Mouse (Mus musculus) myocyte (in vitro differentiated cells): ENCODE measurements around the gene Rnh1. TPM values are rescaled to one million over a fixed set of nuclear protein-coding genes. Genes with fewer than 3 reads are reported as not detected.

Experiments used
- H3K27me3 ChIP-seq: one replicate; pipeline ENCODE4 v1.6.1; 2011; ENCODE audit not compliant: control insufficient read depth, insufficient read depth, insufficient read length
- H3K36me3 ChIP-seq: one replicate; pipeline ENCODE4 v1.6.1; 2011; ENCODE audit not compliant: control insufficient read depth, insufficient read depth
- H3K4me2 ChIP-seq: one replicate; pipeline ENCODE4 v1.6.1; 2011; ENCODE audit warnings: low read depth, control low read depth
- H3K4me3 ChIP-seq: one replicate; pipeline ENCODE4 v1.5.1; 2011; ENCODE audit warnings: mild to moderate bottlenecking, control low read depth, moderate library complexity
- H3K79me2 ChIP-seq: one replicate; pipeline ENCODE4 v1.6.1; 2011; ENCODE audit not compliant: control insufficient read depth, insufficient read depth
- H3ac ChIP-seq: one replicate; pipeline ENCODE4 v1.6.1; 2011; ENCODE audit not compliant: control insufficient read depth, insufficient read length
- CEBPB ChIP-seq: IDR thresholded peaks from 2 replicates; pipeline ENCODE4 v1.6.1; 2011; ENCODE audit warnings: mild to moderate bottlenecking, moderate library complexity; ENCODE audit not compliant: poor library complexity, insufficient read depth, severe bottlenecking
- E2F4 ChIP-seq: IDR thresholded peaks from one replicate; pipeline ENCODE4 v1.6.1; 2011; ENCODE audit warnings: mild to moderate bottlenecking, control low read depth, moderate library complexity; ENCODE audit not compliant: insufficient read depth
- MAX ChIP-seq: IDR thresholded peaks from one replicate; pipeline ENCODE4 v1.6.1; 2011; ENCODE audit warnings: low read depth, mild to moderate bottlenecking, control low read depth
- MYOD1 ChIP-seq, 3 experiments: IDR thresholded peaks; one replicate each; pipeline ENCODE4 v1.6.1; 2011; ENCODE audit warnings: control low read depth in 2 of 3, low read depth in 2 of 3, mild to moderate bottlenecking in 2 of 3, moderate library complexity in 1 of 3; ENCODE audit not compliant: insufficient read length in 2 of 3, control insufficient read depth in 1 of 3
- MYOG ChIP-seq, 3 experiments: IDR thresholded peaks; one replicate each; pipeline ENCODE4 v1.6.1; 2011; ENCODE audit warnings: control low read depth in 2 of 3, low read depth in 2 of 3, mild to moderate bottlenecking in 2 of 3; ENCODE audit not compliant: insufficient read length in 2 of 3, control insufficient read depth in 1 of 3, insufficient read depth in 1 of 3
- POLR2A ChIP-seq: IDR thresholded peaks from one replicate; pipeline ENCODE4 v1.6.1; 2011; ENCODE audit warnings: low read depth, mild to moderate bottlenecking, control low read depth, moderate library complexity; ENCODE audit not compliant: insufficient read length
- POLR2AphosphoS2 ChIP-seq: IDR thresholded peaks from one replicate; pipeline ENCODE4 v1.6.1; 2011; ENCODE audit warnings: low read depth, control low read depth; ENCODE audit not compliant: insufficient read length
- REST ChIP-seq: IDR thresholded peaks from one replicate; pipeline ENCODE4 v1.6.1; 2011; ENCODE audit warnings: mild to moderate bottlenecking, control low read depth, moderate library complexity; ENCODE audit not compliant: insufficient read depth, insufficient read length
- SRF ChIP-seq: IDR thresholded peaks from one replicate; pipeline ENCODE4 v1.6.1; 2011; ENCODE audit warnings: low read depth; ENCODE audit not compliant: control insufficient read depth, insufficient read length
- TCF12 ChIP-seq: IDR thresholded peaks from one replicate; pipeline ENCODE4 v1.6.1; 2011; ENCODE audit warnings: mild to moderate bottlenecking, control low read depth; ENCODE audit not compliant: poor library complexity, insufficient read depth, severe bottlenecking
- TCF3 ChIP-seq: IDR thresholded peaks from one replicate; pipeline ENCODE4 v1.6.1; 2011; ENCODE audit warnings: low read depth, control low read depth; ENCODE audit not compliant: insufficient read length
- USF1 ChIP-seq: IDR thresholded peaks from one replicate; pipeline ENCODE4 v1.6.1; 2011; ENCODE audit warnings: low read depth, mild to moderate bottlenecking, control low read depth, moderate library complexity
- polyA plus RNA-seq: library from polyadenylated mRNA; unstranded; fragments of >200 nt; fragmentation: generic; extraction: Trizol; gene quantifications from one replicate; pipeline ENCODE4 v1.2.1, GENCODE M21; 2012; ENCODE audit warnings: missing spikeins

Gene Rnh1
- polyA plus RNA-seq, 1 experiment: 276 TPM

DNA sequence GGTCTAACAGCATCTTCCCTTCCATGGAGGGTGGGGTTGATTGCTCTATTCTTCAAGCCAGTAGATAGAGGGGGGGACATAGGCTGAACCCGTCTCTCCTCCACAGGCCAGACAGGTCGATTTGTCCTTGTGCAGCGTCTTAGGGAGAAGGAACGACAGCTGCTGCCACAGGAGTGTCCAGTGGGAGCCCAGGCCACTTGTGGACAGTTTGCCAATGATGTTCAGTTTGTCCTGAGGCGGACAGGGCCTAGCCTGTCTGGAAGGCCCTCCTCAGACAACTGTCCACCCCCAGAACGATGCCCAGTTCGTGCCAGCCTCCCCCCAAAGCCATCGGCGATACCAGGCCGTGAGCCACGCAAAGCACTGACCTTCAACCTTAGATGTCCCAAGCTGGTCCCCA lies 44.2 kb upstream of the Rnh1 start:
- TF ChIP-seq E2F4 (no peak), SRF (no peak), MYOG (IDR thresholded peaks at IDR 0.05; ENCODE audit: control insufficient read depth in 1 of 3, insufficient read depth in 1 of 3, insufficient read length in 2 of 3, low read depth in 2 of 3) (peak; percentile 24 to 87 (median 61)), MAX (no peak), TCF12 (no peak), MYOD1 (IDR thresholded peaks at IDR 0.05; ENCODE audit: control insufficient read depth in 1 of 3, insufficient read length in 2 of 3, low read depth in 2 of 3) (peak in 2 of 3 experiments; percentile 67 to 78), TCF3 (no peak), POLR2A (peak; percentile 30)

DNA sequence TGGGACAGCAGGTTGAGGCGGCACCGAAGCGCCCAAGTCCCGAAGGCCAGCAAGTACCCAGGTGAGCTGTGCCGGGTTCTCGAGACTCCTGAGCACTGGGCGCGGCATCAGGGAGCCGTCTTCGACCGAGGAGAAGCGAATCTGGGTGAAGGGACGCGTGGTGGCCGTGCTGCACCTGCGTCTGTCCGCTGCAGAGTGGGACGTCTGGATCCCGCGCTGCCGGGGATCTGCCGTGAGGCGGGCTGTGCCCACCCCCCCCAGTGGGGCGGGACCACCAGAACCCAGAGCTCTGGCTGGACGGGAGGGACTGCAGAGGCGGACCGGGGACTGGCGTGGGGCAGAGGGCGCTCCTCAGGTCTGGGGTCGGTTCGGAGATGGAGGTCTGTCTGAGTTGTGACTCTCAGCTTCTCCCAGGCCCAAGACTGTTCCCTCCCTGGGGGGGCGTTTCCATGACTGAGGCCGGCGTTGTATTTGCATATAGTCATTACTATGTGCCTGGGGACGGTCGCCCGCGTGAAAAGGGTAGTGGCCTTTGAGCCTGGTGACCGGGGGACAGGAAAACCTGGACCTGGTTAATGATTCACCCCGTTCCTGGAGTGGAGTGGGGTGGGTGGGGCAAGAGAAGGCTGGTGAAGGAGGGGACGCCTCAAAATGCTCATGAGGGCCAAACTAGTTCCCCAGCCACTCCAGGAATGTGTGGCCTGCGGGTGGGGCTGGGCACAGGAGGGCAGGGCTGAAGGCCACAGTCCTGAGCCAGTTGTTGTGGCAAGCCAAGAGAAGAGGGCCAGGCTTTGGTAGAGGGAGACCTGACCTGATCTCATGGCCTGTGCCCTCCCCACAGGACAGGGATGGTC lies 43.5 kb upstream of the Rnh1 start:
- Histone ChIP-seq H3K4me2 (peak overlapping the region; percentile 85), H3K4me3 (peak overlapping the region; percentile 39)

More for the DNA sequence above, 44.2 kb upstream of the Rnh1 start:
- H3K4me3 ChIP-seq: peak overlapping the region; percentile 39
- peaks cover 18% of the 10 kb centered on the region for H3K79me2 ChIP-seq
- H3K4me2 ChIP-seq: peak overlapping the region; percentile 85
- H3K27me3 ChIP-seq: peaks cover 17% of the 10 kb centered on the region
- H3ac ChIP-seq: peak overlapping the region; percentile 14
- H3K36me3 ChIP-seq: no peaks in the 10 kb centered on the region

DNA sequence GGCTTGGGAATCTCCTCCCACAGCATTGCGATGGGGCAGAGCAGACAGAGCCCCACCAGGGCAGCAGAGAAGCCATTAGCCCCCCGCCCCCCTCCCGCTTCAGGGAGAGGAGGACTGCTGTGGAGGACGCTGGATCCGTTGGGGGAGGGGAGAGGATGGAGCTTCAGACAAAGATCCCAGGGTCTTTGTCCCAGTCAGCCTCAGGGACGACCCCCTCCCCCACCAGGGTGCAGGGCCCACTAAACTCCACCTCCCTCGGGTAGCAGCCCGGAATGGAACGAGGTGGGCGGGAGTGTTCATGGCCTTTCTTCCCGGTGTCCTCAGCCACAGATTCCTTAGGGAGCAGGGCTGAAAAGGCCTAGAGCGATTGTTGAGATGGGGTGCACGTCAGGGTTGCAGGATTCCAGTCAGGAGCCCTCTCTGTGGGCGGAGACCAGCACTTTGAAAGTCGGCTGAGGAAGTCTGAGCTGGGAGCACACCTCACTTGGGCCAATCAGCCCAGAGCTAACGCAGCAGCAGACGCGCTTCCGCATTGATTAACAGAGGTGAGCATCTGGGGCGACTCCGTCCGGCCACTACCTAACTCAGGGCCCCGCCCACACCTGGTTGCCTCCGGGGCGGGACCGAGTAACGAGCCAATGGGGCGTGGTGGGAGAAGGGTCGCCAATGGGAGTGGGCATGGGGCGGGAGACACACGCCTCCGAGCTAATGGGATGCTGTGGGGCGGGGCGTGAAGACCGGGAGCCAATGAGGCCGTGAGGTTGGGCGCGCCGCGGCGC lies 42.6 kb upstream of the Rnh1 start, which contains the start of gene Rassf7:
TSS of gene Rassf7 (plus strand) at position 760 of the 779 bp plus-strand sequence.
- TF ChIP-seq E2F4 (no peak), MAX (no peak), TCF12 (no peak)
- Histone ChIP-seq H3K4me2 (peak within 1 kb of the TSS; percentile 85), H3ac (peak within 1 kb of the TSS; percentile 14), H3K79me2 (peaks cover 9% of the 10 kb centered on the region), H3K36me3 (no peaks in the 10 kb centered on the region), H3K27me3 (peaks cover 33% of the 10 kb centered on the region), H3K4me3 (peak within 1 kb of the TSS; percentile 39)

More for the DNA sequence above, 43.5 kb upstream of the Rnh1 start:
- H3K27me3 ChIP-seq: peaks cover 25% of the 10 kb centered on the region
- peaks cover 14% of the 10 kb centered on the region for H3K79me2 ChIP-seq
- H3ac ChIP-seq: peak overlapping the region; percentile 14
- H3K36me3 ChIP-seq: no peaks in the 10 kb centered on the region
- peak; percentile 14 for TF ChIP-seq E2F4
- TF ChIP-seq MYOD1 (IDR thresholded peaks at IDR 0.05; ENCODE audit: control insufficient read depth in 1 of 3, insufficient read length in 2 of 3, low read depth in 2 of 3): peak in 2 of 3 experiments; percentile 28 to 61
- no peak for TF ChIP-seq TCF3
- peak; percentile 93 for TF ChIP-seq POLR2AphosphoS2
- no peak for TF ChIP-seq MAX
- no peak for TF ChIP-seq USF1
- peak; percentile 55 for TF ChIP-seq POLR2A
- no peak for TF ChIP-seq SRF
- no peak for TF ChIP-seq TCF12
- TF ChIP-seq REST: no peak
- TF ChIP-seq CEBPB: no peak
- peak in 2 of 3 experiments; percentile 79 to 94 for TF ChIP-seq MYOG (IDR thresholded peaks at IDR 0.05; ENCODE audit: control insufficient read depth in 1 of 3, insufficient read depth in 1 of 3, insufficient read length in 2 of 3, low read depth in 2 of 3)

GRCm38 (mm10) chr7:141214310-141214709 lies 41.7 kb upstream of the Rnh1 start:
- Histone ChIP-seq H3K4me3 (no peak overlapping the region), H3ac (no peak overlapping the region), H3K36me3 (no peaks in the 10 kb centered on the region), H3K4me2 (no peak overlapping the region), H3K27me3 (peaks cover 43% of the 10 kb centered on the region), H3K79me2 (peaks cover 6% of the 10 kb centered on the region)
- TF ChIP-seq E2F4 (no peak), CEBPB (no peak), USF1 (no peak), POLR2AphosphoS2 (no peak), TCF3 (no peak), SRF (no peak), TCF12 (no peak), MYOG (IDR thresholded peaks at IDR 0.05; ENCODE audit: control insufficient read depth in 1 of 3, insufficient read depth in 1 of 3, insufficient read length in 2 of 3, low read depth in 2 of 3) (no peak), REST (no peak), MAX (no peak), POLR2A (no peak), MYOD1 (IDR thresholded peaks at IDR 0.05; ENCODE audit: control insufficient read depth in 1 of 3, insufficient read length in 2 of 3, low read depth in 2 of 3) (no peak)
